Mouse (Mus musculus) forebrain, embryonic 15.5 days (tissue): Measurements from ENCODE around the gene Adat3. TPM values are rescaled to one million over a fixed set of nuclear protein-coding genes. Genes with fewer than 3 reads are reported as not detected.
A peak's percentile ranks its signal among the peaks of the same experiment; 100 is the strongest.
"Not testable (repeated sequence)": the region's sequence is repeated elsewhere in the genome, so short reads cannot be mapped to it uniquely, and the experiment has no call there.

ENCODE experiments used
- ATAC-seq: fragments of 200-750 bp; cut with Nextera tagmentation; replicated peaks from 2 replicates; pipeline ENCODE4 v1.8.0; 2017; ENCODE audit warnings: mild to moderate bottlenecking, moderate TSS enrichment, moderate library complexity
- H3K27ac ChIP-seq: fragments of 300-500 bp; sonication (generic); replicated peaks from 2 replicates; pipeline ENCODE4 v1.5.1; 2015; ENCODE audit warnings: mild to moderate bottlenecking, inconsistent platforms
- H3K27me3 ChIP-seq: fragments of 300-500 bp; sonication (generic); 2 replicates; pipeline ENCODE4 v1.6.1; 2015; ENCODE audit warnings: inconsistent platforms
- H3K36me3 ChIP-seq: fragments of 300-500 bp; sonication (generic); 2 replicates; pipeline ENCODE4 v1.6.1; 2015; ENCODE audit warnings: mild to moderate bottlenecking, inconsistent platforms
- H3K4me1 ChIP-seq: fragments of 300-500 bp; sonication (generic); 2 replicates; pipeline ENCODE4 v1.6.1; 2015; ENCODE audit warnings: inconsistent platforms
- H3K4me2 ChIP-seq: fragments of 300-500 bp; sonication (generic); replicated peaks from 2 replicates; pipeline ENCODE4 v1.6.1; 2015; ENCODE audit warnings: mild to moderate bottlenecking, inconsistent platforms
- H3K4me3 ChIP-seq: fragments of 300-500 bp; sonication (generic); 2 replicates; pipeline ENCODE4 v1.5.1; 2015; ENCODE audit warnings: mild to moderate bottlenecking, inconsistent platforms
- H3K9ac ChIP-seq: fragments of 300-500 bp; sonication (generic); replicated peaks from 2 replicates; pipeline ENCODE4 v1.6.1; 2015; ENCODE audit warnings: mild to moderate bottlenecking, inconsistent platforms
- H3K9me3 ChIP-seq: fragments of 300-500 bp; sonication (generic); 2 replicates; pipeline ENCODE4 v1.6.1; 2016; ENCODE audit warnings: inconsistent platforms
- WGBS: fragments of 180-500 bp; shearing (Covaris S2); methylation state at CpG from one replicate; pipeline ENCODE4 v1.1.7; 2015; ENCODE audit warnings: mixed read lengths; 5-methylcytosine and 5-hydroxymethylcytosine counted together
- microRNA-seq: library from miRNA; unstranded; fragments of <30 nt; microRNA quantifications from one replicate; pipeline ENCODE4, GENCODE M21; 2016
- polyA plus RNA-seq: library from polyadenylated mRNA; unstranded; fragments of >200 nt; fragmentation: Nextera tagmentation; extraction: Ambion mirVana; gene quantifications from 2 replicates; pipeline ENCODE4 v1.2.1, GENCODE M21; 2015

The Adat3 gene
- polyA plus RNA-seq, 1 experiment from 2014 or later: 4.5 TPM

GRCm38 (mm10) chr10:80646936-80647335 is 44.3 kb downstream of the Adat3 start:
- H3K9me3 ChIP-seq: no peaks in the 10 kb centered on the region
- no peak overlapping the region for H3K9ac ChIP-seq
- H3K27me3 ChIP-seq: no peaks in the 10 kb centered on the region
- no peaks in the 10 kb centered on the region for H3K4me1 ChIP-seq
- WGBS: 93% methylated on average over 10 of the region's 10 CpGs
- no peak overlapping the region for H3K4me2 ChIP-seq
- H3K27ac ChIP-seq: no peak overlapping the region
- H3K36me3 ChIP-seq: peaks cover 51% of the 10 kb centered on the region
- ATAC-seq: no peak
- no peak overlapping the region for H3K4me3 ChIP-seq

- not testable (repeated sequence) for ATAC-seq
Measured at GRCm38 (mm10) chr10:80649910-80650309, 47.2 kb downstream of the Adat3 start.

GRCm38 (mm10) chr10:80650392-80650791 is 47.7 kb downstream of the Adat3 start:
- H3K9me3 ChIP-seq: no peaks in the 10 kb centered on the region
- H3K4me3 ChIP-seq: no peak overlapping the region
- no peak overlapping the region for H3K27ac ChIP-seq
- 92% methylated on average over 10 of the region's 10 CpGs for WGBS
- no peaks in the 10 kb centered on the region for H3K27me3 ChIP-seq
- H3K36me3 ChIP-seq: peaks cover 20% of the 10 kb centered on the region
- H3K4me2 ChIP-seq: no peak overlapping the region
- no peak for ATAC-seq
- H3K9ac ChIP-seq: no peak overlapping the region
- peaks cover 19% of the 10 kb centered on the region for H3K4me1 ChIP-seq

More at GRCm38 (mm10) chr10:80649910-80650309, 47.2 kb downstream of the Adat3 start:
- Histone ChIP-seq H3K36me3 (peaks cover 23% of the 10 kb centered on the region), H3K4me1 (peaks cover 14% of the 10 kb centered on the region)
- not testable (repeated sequence) for H3K4me2 ChIP-seq, H3K9me3 ChIP-seq, H3K4me3 ChIP-seq, H3K27ac ChIP-seq, H3K27me3 ChIP-seq, H3K9ac ChIP-seq
- WGBS: 89% methylated on average over 6 of the region's 6 CpGs

- 90% methylated on average over 6 of the region's 6 CpGs for WGBS
- Histone ChIP-seq H3K36me3 (peaks cover 3% of the 10 kb centered on the region; the same call in 1 of the 2 replicates), H3K27ac (no peak overlapping the region), H3K9me3 (no peaks in the 10 kb centered on the region), H3K9ac (no peak overlapping the region), H3K4me1 (peaks cover 28% of the 10 kb centered on the region), H3K4me3 (no peak overlapping the region), H3K4me2 (no peak overlapping the region), H3K27me3 (no peaks in the 10 kb centered on the region)
- ATAC-seq: no peak
Measured at GRCm38 (mm10) chr10:80653156-80653720, 50.6 kb downstream of the Adat3 start.

GRCm38 (mm10) chr10:80654866-80655265 is 52.2 kb downstream of the Adat3 start:
- Histone ChIP-seq H3K4me2 (peak overlapping the region; percentile 73), H3K36me3 (no peaks in the 10 kb centered on the region), H3K9me3 (no peaks in the 10 kb centered on the region), H3K27me3 (no peaks in the 10 kb centered on the region), H3K27ac (no peak overlapping the region), H3K9ac (peak overlapping the region; percentile 89), H3K4me3 (peak overlapping the region; percentile 73), H3K4me1 (peaks cover 34% of the 10 kb centered on the region)
- WGBS: 86% methylated on average over 6 of the region's 6 CpGs
- ATAC-seq: no peak

GRCm38 (mm10) chr10:80655406-80656129 is 52.9 kb downstream of the Adat3 start:
- H3K4me1 ChIP-seq: peaks cover 34% of the 10 kb centered on the region
- peak overlapping the region; percentile 89 for H3K9ac ChIP-seq
- peak overlapping the region; percentile 93 for H3K27ac ChIP-seq
- 4% methylated on average over 12 of the region's 12 CpGs for WGBS
- no peaks in the 10 kb centered on the region for H3K9me3 ChIP-seq
- no peaks in the 10 kb centered on the region for H3K27me3 ChIP-seq
- H3K4me3 ChIP-seq: peak overlapping the region; percentile 73
- no peaks in the 10 kb centered on the region for H3K36me3 ChIP-seq
- peak; percentile 51 for ATAC-seq
- H3K4me2 ChIP-seq: peak overlapping the region; percentile 73

GRCm38 (mm10) chr10:80656130-80656862 is 53.6 kb downstream of the Adat3 start:
- no peaks in the 10 kb centered on the region for H3K9me3 ChIP-seq
- H3K9ac ChIP-seq: peak overlapping the region; percentile 89
- H3K27ac ChIP-seq: peak overlapping the region; percentile 93
- ATAC-seq: peak; percentile 85
- WGBS: under 1% methylated on average over 70 of the region's 72 CpGs
- H3K27me3 ChIP-seq: no peaks in the 10 kb centered on the region
- peaks cover 34% of the 10 kb centered on the region for H3K4me1 ChIP-seq
- H3K4me3 ChIP-seq: peak overlapping the region; percentile 73
- peak overlapping the region; percentile 73 for H3K4me2 ChIP-seq
- no peaks in the 10 kb centered on the region for H3K36me3 ChIP-seq

GRCm38 (mm10) chr10:80656863-80657623 is 54.4 kb downstream of the Adat3 start, which contains the start of gene Btbd2:
TSS of gene Btbd2 (minus strand) at chr10:80657071.
- Histone ChIP-seq H3K27me3 (no peaks in the 10 kb centered on the region), H3K27ac (peak within 1 kb of the TSS; percentile 93), H3K36me3 (no peaks in the 10 kb centered on the region), H3K4me2 (peak within 1 kb of the TSS; percentile 73), H3K9me3 (no peaks in the 10 kb centered on the region), H3K4me1 (peaks cover 34% of the 10 kb centered on the region), H3K4me3 (peak within 1 kb of the TSS; percentile 73), H3K9ac (peak within 1 kb of the TSS; percentile 89)
- WGBS: 21% methylated on average over 15 of the region's 15 CpGs
- peak; percentile 57; the same call in 1 of the 2 replicates for ATAC-seq

Small RNA genes within 50 kb of the gene (microRNA-seq; reads per million reads assigned to microRNA genes)
- gene Mir6912: not detected

Other genes starting within 250 kb of the Adat3 start
- 2.2 and 2.7 TPM in 2 replicates for gene Plk5, start 246.4 kb upstream of the Adat3 start, polyA plus RNA-seq
- gene Mex3d, start 215.2 kb upstream of the Adat3 start, polyA plus RNA-seq: 22.0 and 22.7 TPM in 2 replicates
- gene Mbd3, start 203.3 kb upstream of the Adat3 start, polyA plus RNA-seq: 281 and 295 TPM in 2 replicates
- gene Uqcr11, start 196.1 kb upstream of the Adat3 start, polyA plus RNA-seq: 551 and 574 TPM in 2 replicates
- 85.2 and 89.6 TPM in 2 replicates for gene Tcf3, start 169.2 kb upstream of the Adat3 start, polyA plus RNA-seq
- gene Onecut3, start 108.0 kb upstream of the Adat3 start, polyA plus RNA-seq: 0.23 and 0.61 TPM in 2 replicates
- 0.23 and 0.33 TPM in 2 replicates for gene Atp8b3, start 63.8 kb upstream of the Adat3 start, polyA plus RNA-seq
- 31.3 and 32.9 TPM in 2 replicates for gene Rexo1, start 41.3 kb upstream of the Adat3 start, polyA plus RNA-seq
- gene Klf16, start 25.6 kb upstream of the Adat3 start, polyA plus RNA-seq: 8.0 and 8.5 TPM in 2 replicates
- gene Abhd17a, start 12.5 kb upstream of the Adat3 start, polyA plus RNA-seq: 118 and 120 TPM in 2 replicates
- gene Scamp4, start within 50 bp of the Adat3 start, polyA plus RNA-seq: 66.8 and 68.2 TPM in 2 replicates
- 3.2 and 4.5 TPM in 2 replicates for gene Gm49322, start 3.1 kb downstream of the Adat3 start, polyA plus RNA-seq
- gene Csnk1g2, start 20.0 kb downstream of the Adat3 start, polyA plus RNA-seq: 117 and 126 TPM in 2 replicates
- gene Btbd2, start 54.2 kb downstream of the Adat3 start, polyA plus RNA-seq: 83.4 and 87.5 TPM in 2 replicates
- gene Mknk2, start 75.2 kb downstream of the Adat3 start, polyA plus RNA-seq: 60.9 and 64.8 TPM in 2 replicates
- 52.6 and 55.1 TPM in 2 replicates for gene Mob3a, start 99.1 kb downstream of the Adat3 start, polyA plus RNA-seq
- gene Izumo4, start 99.3 kb downstream of the Adat3 start, polyA plus RNA-seq: 33.4 and 35.2 TPM in 2 replicates
- 98.9 and 103 TPM in 2 replicates for gene Ap3d1, start 139.4 kb downstream of the Adat3 start, polyA plus RNA-seq
- gene Dot1l, start 152.3 kb downstream of the Adat3 start, polyA plus RNA-seq: 22.0 and 23.1 TPM in 2 replicates
- gene Sf3a2, start 195.3 kb downstream of the Adat3 start, polyA plus RNA-seq: 60.2 and 62.6 TPM in 2 replicates
- 140 and 154 TPM in 2 replicates for gene Plekhj1, start 195.7 kb downstream of the Adat3 start, polyA plus RNA-seq
- 0.10 TPM in 2 replicates for gene Amh, start 202.4 kb downstream of the Adat3 start, polyA plus RNA-seq
- gene Jsrp1, start 210.6 kb downstream of the Adat3 start, polyA plus RNA-seq: 0.31 TPM in 1 of 2 replicates, not detected in the other
- 1,419 and 1,463 TPM in 2 replicates for gene Oaz1, start 223.8 kb downstream of the Adat3 start, polyA plus RNA-seq
- gene Lingo3, start 241.2 kb downstream of the Adat3 start, polyA plus RNA-seq: 4.4 and 5.5 TPM in 2 replicates